Mouse (Mus musculus) midbrain, embryonic 16.5 days (tissue): ENCODE data around the gene Sfn. TPM values are rescaled to one million over a fixed set of nuclear protein-coding genes. Genes with fewer than 3 reads are reported as not detected.
"Not testable (repeated sequence)": the region's sequence is repeated elsewhere in the genome, so short reads cannot be mapped to it uniquely, and the experiment has no call there.

Experiments used
- ATAC-seq: fragments of 200-750 bp; cut with Nextera tagmentation; 2 replicates; pipeline ENCODE4 v1.8.0; 2017; ENCODE audit warnings: moderate TSS enrichment
- H3K27ac ChIP-seq: fragments of 300-500 bp; sonication (generic); 2 replicates; pipeline ENCODE4 v1.5.1; 2014; ENCODE audit warnings: mild to moderate bottlenecking, low read length, mixed read lengths
- H3K27me3 ChIP-seq: fragments of 300-500 bp; sonication (generic); 2 replicates; pipeline ENCODE4 v1.6.1; 2014; ENCODE audit warnings: low read depth, low read length, mixed read lengths; ENCODE audit not compliant: control insufficient read depth, insufficient read depth
- H3K36me3 ChIP-seq: fragments of 300-500 bp; sonication (generic); 2 replicates; pipeline ENCODE4 v1.6.1; 2014; ENCODE audit warnings: mild to moderate bottlenecking, low read length, moderate library complexity, mixed read lengths; ENCODE audit not compliant: control insufficient read depth, insufficient read depth
- H3K4me1 ChIP-seq: fragments of 300-500 bp; sonication (generic); 2 replicates; pipeline ENCODE4 v1.6.1; 2014; ENCODE audit warnings: mild to moderate bottlenecking, low read length, mixed read lengths; ENCODE audit not compliant: control insufficient read depth, insufficient read depth
- H3K4me2 ChIP-seq: fragments of 300-500 bp; sonication (generic); 2 replicates; pipeline ENCODE4 v1.6.1; 2014; ENCODE audit warnings: mild to moderate bottlenecking, low read length, mixed read lengths
- H3K4me3 ChIP-seq: fragments of 300-500 bp; sonication (generic); 2 replicates; pipeline ENCODE4 v1.5.1; 2014; ENCODE audit warnings: low read depth, mild to moderate bottlenecking, low read length, moderate library complexity, mixed read lengths
- H3K9ac ChIP-seq: fragments of 300-500 bp; sonication (generic); 2 replicates; pipeline ENCODE4 v1.6.1; 2014; ENCODE audit warnings: low read depth, low read length, mixed read lengths
- H3K9me3 ChIP-seq: fragments of 300-500 bp; sonication (generic); replicated peaks from 2 replicates; pipeline ENCODE4 v1.6.1; 2014; ENCODE audit warnings: mild to moderate bottlenecking, low read length, mixed read lengths; ENCODE audit not compliant: control insufficient read depth, poor library complexity, severe bottlenecking
- WGBS: fragments of 180-500 bp; shearing (Covaris S2); extraction: QIAGEN DNeasy Blood & Tissue Kit; methylation state at CpG from one replicate; pipeline ENCODE4 v1.1.7; 2014; 5-methylcytosine and 5-hydroxymethylcytosine counted together
- polyA plus RNA-seq: library from polyadenylated mRNA; unstranded; fragments of >200 nt; fragmentation: Nextera tagmentation; extraction: Ambion mirVana; gene quantifications from 2 replicates; pipeline ENCODE4 v1.2.1, GENCODE M21; 2015

The Sfn gene
- 1.1 and 1.2 TPM in 2 replicates for polyA plus RNA-seq

DNA sequence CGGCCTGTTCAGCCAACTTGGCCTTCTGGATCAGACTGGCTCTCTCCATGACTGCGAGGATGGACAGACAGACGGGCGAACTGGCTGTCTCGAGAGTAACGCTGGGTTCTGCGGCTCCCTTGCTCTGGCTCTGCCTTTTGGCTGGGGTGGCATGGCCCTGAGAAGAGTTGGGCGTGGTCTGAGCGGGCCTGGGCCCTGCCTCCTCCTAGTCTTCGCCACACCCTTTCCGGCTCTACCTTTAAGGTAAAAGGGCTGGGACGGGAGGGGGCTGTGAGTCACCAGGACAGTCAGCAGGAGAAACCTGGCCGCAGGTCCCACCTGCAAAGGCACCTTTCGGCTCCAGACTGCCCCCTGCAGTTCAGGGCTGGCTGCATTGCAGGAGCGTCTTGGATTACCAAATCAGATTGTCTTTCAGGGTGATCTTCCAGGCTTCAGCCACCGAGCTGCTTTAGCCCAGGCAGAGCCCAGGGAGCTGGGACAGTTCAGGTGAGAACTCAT, at the start of gene Sfn:
Gene Sfn, minus strand, starts transcription at position 448 of the 498 bp plus-strand sequence.
- 2% methylated on average over 16 of the region's 16 CpGs for WGBS
- Histone ChIP-seq H3K4me3 (no peak within 1 kb of the TSS), H3K27me3 (peaks cover 42% of the 10 kb centered on the region)

GRCm38 (mm10) chr4:133651445-133651844, 49.5 kb upstream of the Sfn start:
- no peak overlapping the region for H3K4me3 ChIP-seq
- no peak overlapping the region for H3K27ac ChIP-seq
- H3K36me3 ChIP-seq, result no peaks in the 10 kb centered on the region
- 51% methylated on average over 10 of the region's 10 CpGs for WGBS
- H3K9me3 ChIP-seq, result no peaks in the 10 kb centered on the region
- no peak for ATAC-seq
- H3K27me3 ChIP-seq, result no peaks in the 10 kb centered on the region
- H3K4me1 ChIP-seq, result no peaks in the 10 kb centered on the region
- H3K4me2 ChIP-seq, result no peak overlapping the region
- H3K9ac ChIP-seq, result no peak overlapping the region

More for the DNA sequence above, at the start of gene Sfn:
- Histone ChIP-seq H3K36me3 (peaks cover 15% of the 10 kb centered on the region; the same call in 1 of the 2 replicates), H3K9ac (no peak within 1 kb of the TSS), H3K4me1 (peaks cover 13% of the 10 kb centered on the region), H3K27ac (no peak within 1 kb of the TSS), H3K9me3 (no peaks in the 10 kb centered on the region), H3K4me2 (no peak within 1 kb of the TSS)
- ATAC-seq, result no peak

DNA sequence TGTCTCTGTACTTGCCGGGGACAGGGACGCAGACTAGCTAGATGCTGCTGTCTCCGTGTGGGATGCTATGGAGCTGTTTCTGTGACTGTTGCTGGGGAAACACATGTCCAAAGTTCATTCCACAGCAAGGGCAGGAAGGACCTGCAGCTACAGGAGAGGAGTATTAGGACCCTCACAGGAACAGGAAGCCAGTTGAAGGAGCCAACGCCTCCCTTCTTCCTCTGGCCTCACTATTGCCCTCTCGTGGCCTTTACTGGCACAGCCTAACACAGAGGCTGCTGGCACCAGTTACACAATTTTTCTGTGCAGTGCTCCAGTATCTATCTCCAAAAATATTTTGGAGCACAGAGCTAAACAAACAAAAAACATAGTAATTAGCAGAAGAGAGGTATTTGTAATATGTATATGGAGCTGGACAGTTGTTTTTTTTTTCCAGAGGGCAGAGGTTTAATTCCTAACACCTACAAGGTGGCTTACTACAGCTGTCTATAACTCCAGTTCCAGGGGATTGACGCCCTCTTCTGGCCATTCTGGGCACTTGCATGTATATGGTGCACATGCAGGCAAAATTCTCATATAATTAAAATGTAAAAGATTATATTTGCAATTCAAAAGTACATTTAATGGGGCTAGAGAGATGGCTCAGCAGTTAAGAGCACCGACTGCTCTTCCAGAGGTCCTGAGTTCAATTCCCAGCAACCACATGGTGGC, 48.2 kb upstream of the Sfn start, which contains the start of gene Zdhhc18:
Gene Zdhhc18, minus strand, starts transcription at position 166 of the 711 bp plus-strand sequence.
- H3K9me3 ChIP-seq, result no peaks in the 10 kb centered on the region
- peak within 1 kb of the TSS; percentile 12; the same call in 1 of the 2 replicates for H3K4me3 ChIP-seq
- peak; percentile 56; the same call in 1 of the 2 replicates for ATAC-seq
- H3K4me2 ChIP-seq, result peak within 1 kb of the TSS; percentile 44
- no peaks in the 10 kb centered on the region for H3K36me3 ChIP-seq
- H3K9ac ChIP-seq, result no peak within 1 kb of the TSS
- H3K27me3 ChIP-seq, result no peaks in the 10 kb centered on the region
- no peak within 1 kb of the TSS for H3K27ac ChIP-seq
- H3K4me1 ChIP-seq, result no peaks in the 10 kb centered on the region
- WGBS, result 40% methylated on average over 7 of the region's 7 CpGs

DNA sequence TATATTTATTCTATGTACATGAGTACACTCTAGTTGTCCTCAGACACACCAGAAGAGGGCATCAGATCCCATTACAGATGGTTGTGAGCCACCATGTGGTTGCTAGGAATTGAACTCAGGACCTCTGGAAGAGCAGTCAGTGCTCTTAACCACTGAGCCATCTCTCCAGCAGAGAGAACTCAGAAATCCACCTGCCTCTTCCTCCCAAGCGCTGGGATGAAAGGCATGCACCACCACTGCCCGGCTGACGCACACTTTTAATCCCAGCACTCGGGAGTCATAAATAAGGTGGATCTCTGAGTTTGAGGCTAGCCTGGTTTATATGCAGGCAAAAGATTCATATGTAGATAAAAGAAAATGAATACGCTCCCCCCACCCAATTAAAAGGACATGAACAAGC, 47.5 kb upstream of the Sfn start:
- H3K4me2 ChIP-seq, result peak overlapping the region; percentile 44
- not testable (repeated sequence) for H3K4me1 ChIP-seq, H3K27ac ChIP-seq, H3K36me3 ChIP-seq, ATAC-seq, H3K27me3 ChIP-seq, H3K9me3 ChIP-seq, H3K9ac ChIP-seq
- H3K4me3 ChIP-seq, result peak overlapping the region; percentile 12; the same call in 1 of the 2 replicates
- 83% methylated on average over 5 of the region's 5 CpGs for WGBS

DNA sequence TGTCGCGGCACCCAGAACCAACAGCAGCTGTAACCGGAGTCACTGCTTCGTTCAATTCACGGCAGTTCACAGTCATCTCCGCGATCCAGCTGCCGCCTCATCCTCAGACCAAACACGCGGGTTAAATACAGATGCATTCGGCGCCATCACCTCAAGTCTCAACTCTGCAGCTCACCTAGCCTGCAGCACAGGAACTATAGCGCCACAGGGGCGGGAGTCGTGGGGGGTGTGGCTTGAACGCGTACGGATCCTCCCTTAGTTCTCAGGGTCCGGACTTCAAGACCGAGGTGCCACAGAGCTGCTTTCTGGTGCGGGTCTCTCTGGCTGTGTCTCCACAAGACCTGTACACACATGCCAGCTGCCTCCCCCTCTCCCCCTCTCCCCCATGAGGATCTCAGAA, 43.7 kb upstream of the Sfn start:
- H3K36me3 ChIP-seq, result no peaks in the 10 kb centered on the region
- no peak overlapping the region for H3K27ac ChIP-seq
- no peaks in the 10 kb centered on the region for H3K27me3 ChIP-seq
- H3K9me3 ChIP-seq, result 0 out of 2 replicates have a peak, but pooled peaks cover 2% of the 10 kb centered on the region
- H3K4me3 ChIP-seq, result no peak overlapping the region
- no peak for ATAC-seq
- H3K4me2 ChIP-seq, result no peak overlapping the region
- H3K4me1 ChIP-seq, result no peaks in the 10 kb centered on the region
- no peak overlapping the region for H3K9ac ChIP-seq
- 46% methylated on average over 21 of the region's 21 CpGs for WGBS

- H3K36me3 ChIP-seq, result no peaks in the 10 kb centered on the region
- 0 out of 2 replicates have a peak, but pooled peaks cover 2% of the 10 kb centered on the region for H3K9me3 ChIP-seq
- no peak overlapping the region for H3K4me2 ChIP-seq
- no peak overlapping the region for H3K4me3 ChIP-seq
- no peaks in the 10 kb centered on the region for H3K4me1 ChIP-seq
- H3K27ac ChIP-seq, result no peak overlapping the region
- no peak overlapping the region for H3K9ac ChIP-seq
- no peaks in the 10 kb centered on the region for H3K27me3 ChIP-seq
- no peak for ATAC-seq
- WGBS, result 90% methylated on average over 3 of the region's 3 CpGs
These were observed 43.2 kb upstream of the Sfn start for GRCm38 (mm10) chr4:133645195-133645594.

GRCm38 (mm10) chr4:133634043-133634410, 32.1 kb upstream of the Sfn start:
- no peak overlapping the region for H3K9ac ChIP-seq
- no peak overlapping the region for H3K27ac ChIP-seq
- H3K4me2 ChIP-seq, result no peak overlapping the region
- H3K9me3 ChIP-seq, result no peaks in the 10 kb centered on the region
- 84% methylated on average over 5 of the region's 5 CpGs for WGBS
- H3K27me3 ChIP-seq, result no peaks in the 10 kb centered on the region
- no peak overlapping the region for H3K4me3 ChIP-seq
- no peaks in the 10 kb centered on the region for H3K36me3 ChIP-seq
- H3K4me1 ChIP-seq, result peaks cover 22% of the 10 kb centered on the region
- no peak for ATAC-seq

GRCm38 (mm10) chr4:133633332-133634042, 31.5 kb upstream of the Sfn start:
- WGBS, result 16% methylated on average over 23 of the region's 47 CpGs
- no peaks in the 10 kb centered on the region for H3K9me3 ChIP-seq
- H3K36me3 ChIP-seq, result no peaks in the 10 kb centered on the region
- peak overlapping the region; percentile 85 for H3K27ac ChIP-seq
- H3K4me1 ChIP-seq, result peaks cover 22% of the 10 kb centered on the region
- H3K9ac ChIP-seq, result peak overlapping the region; percentile 91
- peak overlapping the region; percentile 91 for H3K4me3 ChIP-seq
- peak overlapping the region; percentile 86 for H3K4me2 ChIP-seq
- ATAC-seq, result peak; percentile 94
- no peaks in the 10 kb centered on the region for H3K27me3 ChIP-seq
